17 mouse cellular contexts compared by ENCODE assay signal in the genomic region with DNA sequence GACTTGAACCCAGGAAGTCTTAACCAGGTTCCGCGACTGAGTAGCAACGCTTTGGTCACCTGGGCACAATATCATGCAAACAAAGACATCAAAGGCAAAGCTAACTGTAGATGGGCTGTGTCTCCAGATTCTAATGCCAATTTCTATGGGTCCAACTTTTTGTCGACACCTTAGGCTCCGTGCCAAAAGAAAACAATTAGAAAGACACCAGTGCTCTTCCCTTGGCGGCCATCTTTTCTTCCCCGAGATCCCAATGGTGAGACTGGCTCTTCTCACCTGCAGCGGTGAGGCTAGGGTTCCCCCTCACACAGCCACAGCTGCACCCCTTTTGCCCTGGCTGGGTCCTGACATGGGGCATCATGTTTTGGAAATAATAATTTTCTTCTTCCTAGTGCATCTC.
DNase-seq lines count a peak whose midpoint lies in the region; ATAC-seq lines count a peak whose summit lies in the region.
"Had no signal": no experiment of that assay in that cellular context is flagged by ENCODE, and none has a peak within 500 bp of the region (broad histone marks: within the 10 kb centered on the region; RNA-seq: fewer than 3 reads in every experiment).

No protein-coding gene starts in this region.

- 85% methylated on average over 8 of the region's 8 CpGs for WGBS in forebrain, embryonic 14.5 days
- 83% methylated on average over 8 of the region's 8 CpGs for WGBS in forebrain, embryonic 15.5 days
- WGBS in kidney, embryonic 14.5 days, result 85% methylated on average over 8 of the region's 8 CpGs
- WGBS in midbrain, embryonic 12.5 days, result 90% methylated on average over 8 of the region's 8 CpGs
- WGBS in midbrain, embryonic 13.5 days, result 90% methylated on average over 8 of the region's 8 CpGs

- H3K27me3 ChIP-seq in forebrain, embryonic 14.5 days (replicated peaks; ENCODE audit: control insufficient read depth, insufficient read depth, low read length), result no peaks in the 10 kb centered on the region
- H3K27me3 ChIP-seq in forebrain, embryonic 15.5 days, result no peaks in the 10 kb centered on the region
- H3K27me3 ChIP-seq in kidney, embryonic 14.5 days (ENCODE audit: control insufficient read depth, insufficient read depth, low read length), result no peaks in the 10 kb centered on the region
- H3K27me3 ChIP-seq in midbrain, embryonic 12.5 days, result no peaks in the 10 kb centered on the region
- H3K27me3 ChIP-seq in midbrain, embryonic 13.5 days, result peaks cover 3% of the 10 kb centered on the region; the same call in 1 of the 2 replicates
- H3K27me3 ChIP-seq: embryonic facial prominence, embryonic 12.5 days; kidney, embryonic 15.5 days; liver, embryonic 13.5 days; lung, embryonic 15.5 days; Patski; stomach, embryonic 15.5 days had no signal

- H3K27ac ChIP-seq in forebrain, embryonic 14.5 days (ENCODE audit: low read depth, low read length), result no peak overlapping the region
- H3K27ac ChIP-seq in forebrain, embryonic 15.5 days (replicated peaks), result no peak overlapping the region
- no peak overlapping the region for H3K27ac ChIP-seq in kidney, embryonic 14.5 days (ENCODE audit: low read depth, low read length)
- no peak overlapping the region for H3K27ac ChIP-seq in midbrain, embryonic 12.5 days (replicated peaks)
- no peak overlapping the region for H3K27ac ChIP-seq in midbrain, embryonic 13.5 days
- H3K27ac ChIP-seq: embryonic facial prominence, embryonic 12.5 days; heart, embryonic 10.5 days; kidney, embryonic 15.5 days; limb, embryonic 12.5 days; liver, embryonic 13.5 days; macrophage; stomach, embryonic 15.5 days had no signal

- no peak overlapping the region for H3K9ac ChIP-seq in forebrain, embryonic 14.5 days (ENCODE audit: low read length)
- no peak overlapping the region for H3K9ac ChIP-seq in forebrain, embryonic 15.5 days (replicated peaks)
- H3K9ac ChIP-seq in kidney, embryonic 14.5 days (ENCODE audit: low read depth, low read length), result no peak overlapping the region
- no peak overlapping the region for H3K9ac ChIP-seq in midbrain, embryonic 12.5 days (replicated peaks)
- H3K9ac ChIP-seq in midbrain, embryonic 13.5 days (replicated peaks), result no peak overlapping the region
- H3K9ac ChIP-seq: embryonic facial prominence, embryonic 12.5 days; kidney, embryonic 15.5 days; limb, embryonic 12.5 days; liver, embryonic 13.5 days; lung, embryonic 15.5 days; stomach, embryonic 15.5 days had no signal

- H3K4me2 ChIP-seq in forebrain, embryonic 14.5 days (ENCODE audit: low read length), result no peak overlapping the region
- no peak overlapping the region for H3K4me2 ChIP-seq in forebrain, embryonic 15.5 days (replicated peaks)
- H3K4me2 ChIP-seq in kidney, embryonic 14.5 days (replicated peaks; ENCODE audit: low read depth, low read length), result no peak overlapping the region
- no peak overlapping the region for H3K4me2 ChIP-seq in midbrain, embryonic 12.5 days (replicated peaks)
- no peak overlapping the region for H3K4me2 ChIP-seq in midbrain, embryonic 13.5 days (replicated peaks)
- H3K4me2 ChIP-seq: embryonic facial prominence, embryonic 12.5 days; kidney, embryonic 15.5 days; limb, embryonic 12.5 days; lung, embryonic 15.5 days; stomach, embryonic 15.5 days had no signal

- H3K9me3 ChIP-seq in forebrain, embryonic 14.5 days (replicated peaks; ENCODE audit: control insufficient read depth, low read length), result 0 out of 2 replicates have a peak, but pooled peaks cover 3% of the 10 kb centered on the region
- H3K9me3 ChIP-seq in forebrain, embryonic 15.5 days, result no peaks in the 10 kb centered on the region
- H3K9me3 ChIP-seq in kidney, embryonic 14.5 days (ENCODE audit: control insufficient read depth, low read length), result peaks cover 6% of the 10 kb centered on the region; the same call in 1 of the 2 replicates
- H3K9me3 ChIP-seq in midbrain, embryonic 12.5 days, result no peaks in the 10 kb centered on the region
- H3K9me3 ChIP-seq in midbrain, embryonic 13.5 days, result no peaks in the 10 kb centered on the region
- H3K9me3 ChIP-seq: embryonic facial prominence, embryonic 12.5 days; heart, embryonic 10.5 days; liver, embryonic 13.5 days; lung, embryonic 15.5 days had no signal

- no peaks in the 10 kb centered on the region; the same call in 1 of the 2 replicates for H3K36me3 ChIP-seq in forebrain, embryonic 14.5 days (ENCODE audit: control insufficient read depth, insufficient read depth, low read length)
- no peaks in the 10 kb centered on the region for H3K36me3 ChIP-seq in forebrain, embryonic 15.5 days
- peaks cover 7% of the 10 kb centered on the region; the same call in 1 of the 2 replicates for H3K36me3 ChIP-seq in kidney, embryonic 14.5 days (ENCODE audit: control insufficient read depth, insufficient read depth, low read length)
- H3K36me3 ChIP-seq in midbrain, embryonic 12.5 days, result peaks cover 4% of the 10 kb centered on the region; the same call in 1 of the 2 replicates
- H3K36me3 ChIP-seq in midbrain, embryonic 13.5 days, result no peaks in the 10 kb centered on the region
- H3K36me3 ChIP-seq: embryonic facial prominence, embryonic 12.5 days had no signal

- H3K4me3 ChIP-seq in forebrain, embryonic 14.5 days (ENCODE audit: low read depth, low read length), result no peak overlapping the region
- no peak overlapping the region for H3K4me3 ChIP-seq in forebrain, embryonic 15.5 days
- no peak overlapping the region for H3K4me3 ChIP-seq in kidney, embryonic 14.5 days (ENCODE audit: low read length)
- H3K4me3 ChIP-seq in midbrain, embryonic 12.5 days, result no peak overlapping the region
- H3K4me3 ChIP-seq in midbrain, embryonic 13.5 days (replicated peaks), result no peak overlapping the region
- H3K4me3 ChIP-seq: embryonic facial prominence, embryonic 12.5 days; heart, embryonic 10.5 days; kidney, embryonic 15.5 days; limb, embryonic 12.5 days; liver, embryonic 13.5 days; lung, embryonic 15.5 days; stomach, embryonic 15.5 days had no signal

- peaks cover 3% of the 10 kb centered on the region; the same call in 1 of the 2 replicates for H3K4me1 ChIP-seq in forebrain, embryonic 14.5 days (ENCODE audit: control insufficient read depth, insufficient read depth, low read length)
- H3K4me1 ChIP-seq in forebrain, embryonic 15.5 days, result peaks cover 7% of the 10 kb centered on the region
- H3K4me1 ChIP-seq in kidney, embryonic 14.5 days (ENCODE audit: control insufficient read depth, insufficient read depth, low read length), result no peaks in the 10 kb centered on the region
- H3K4me1 ChIP-seq in midbrain, embryonic 12.5 days, result peaks cover 2% of the 10 kb centered on the region; the same call in 1 of the 2 replicates
- H3K4me1 ChIP-seq in midbrain, embryonic 13.5 days (replicated peaks), result peaks cover 7% of the 10 kb centered on the region

- ATAC-seq in forebrain, embryonic 14.5 days, result no peak
- ATAC-seq in forebrain, embryonic 15.5 days (replicated peaks), result no peak
- 0 out of 2 replicates have a peak, but pooled peaks have one; percentile 19 for ATAC-seq in kidney, embryonic 14.5 days (ENCODE audit: low FRiP score, low TSS enrichment)
- 0 out of 2 replicates have a peak, but pooled peaks have one; percentile 18 for ATAC-seq in midbrain, embryonic 12.5 days (ENCODE audit: low FRiP score, low read depth)
- no peak for ATAC-seq in midbrain, embryonic 13.5 days
- ATAC-seq: Patski had no signal

- DNase-seq in forebrain, embryonic 14.5 days (ENCODE audit: low spot score), result peak; percentile 6
- no peak for DNase-seq in kidney, adult 9 months
- no peak for DNase-seq in cerebellum, postnatal 25 days
- DNase-seq: adrenal gland, adult 2 months had no signal

Comparison
In these comparisons a context has a peak if more than half of its experiments do, and no peak if none do; other contexts are left out.
1. ATAC-seq: peak in kidney, embryonic 14.5 days (single experiment) and midbrain, embryonic 12.5 days (single experiment); none in forebrain, embryonic 14.5 days (single experiment), forebrain, embryonic 15.5 days (single experiment) and midbrain, embryonic 13.5 days (single experiment).